Mouse (Mus musculus) megakaryocyte, embryonic 14.5 days (primary cell): ENCODE measurements around the gene Gnl1.

Experiments used
- FLI1 ChIP-seq: IDR thresholded peaks from 2 replicates; pipeline ENCODE4 v1.6.1; 2012; ENCODE audit warnings: low read length, inconsistent platforms, mixed read lengths
- GATA1 ChIP-seq: IDR thresholded peaks from 3 replicates; pipeline ENCODE4 v1.6.1; 2012; ENCODE audit warnings: mixed read lengths, low read length, inconsistent platforms, borderline replicate concordance

DNA sequence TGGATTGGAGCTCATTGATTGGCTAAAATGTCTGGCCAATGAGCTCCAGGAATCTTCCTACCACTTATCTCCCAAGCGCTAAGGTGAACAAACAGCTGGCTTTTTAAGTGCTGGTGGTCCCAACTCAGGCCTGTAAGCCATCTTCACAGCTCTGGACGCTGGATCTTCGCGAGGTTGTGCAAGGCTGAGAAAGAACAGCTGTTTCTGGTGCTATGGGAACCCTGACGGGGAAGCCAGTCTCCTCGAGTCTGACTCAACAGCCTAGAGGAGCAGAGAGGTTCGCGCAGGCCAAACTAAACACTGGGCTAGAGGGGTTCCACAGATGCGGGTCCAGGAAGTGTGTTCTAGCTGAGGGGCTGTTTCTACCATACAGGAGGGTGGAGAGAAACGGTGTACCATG, 12.1 kb downstream of the Gnl1 start:
- TF ChIP-seq GATA1 (no peak), FLI1 (no peak)
